Mouse (Mus musculus) CH12.LX (cell line): ENCODE results near the gene Dlx6. TPM values are rescaled to one million over a fixed set of nuclear protein-coding genes. Genes with fewer than 3 reads are reported as not detected.

Experiments used
- DNase-seq: peaks from one replicate; pipeline ENCODE4 v3.0.0-alpha.2; 2013; ENCODE audit errors: extremely low read depth
- H3K27ac ChIP-seq: 2 replicates; pipeline ENCODE4 v1.5.1; 2012; ENCODE audit warnings: low read depth, mild to moderate bottlenecking, control low read depth, moderate library complexity; ENCODE audit not compliant: insufficient read depth
- H3K27me3 ChIP-seq: replicated peaks from 2 replicates; pipeline ENCODE3; 2012; ENCODE audit warnings: inconsistent platforms
- H3K36me3 ChIP-seq, 2 experiments: replicated peaks in 1 of 2; 2 replicates each; pipeline versions ENCODE3 to v1.6.1; 2012; ENCODE audit warnings: inconsistent platforms in 1 of 2, low read length in 1 of 2, mild to moderate bottlenecking in 1 of 2, mixed read lengths in 1 of 2, moderate library complexity in 1 of 2; ENCODE audit not compliant: control insufficient read depth in 1 of 2, insufficient read depth in 1 of 2
- H3K4me1 ChIP-seq, 2 experiments: 2 replicates each; pipeline ENCODE4 v1.6.1; 2012; ENCODE audit warnings: inconsistent platforms in 1 of 2, moderate library complexity in 1 of 2; ENCODE audit not compliant: insufficient read depth in 2 of 2, control insufficient read depth in 1 of 2
- H3K4me2 ChIP-seq: 2 replicates; pipeline ENCODE4 v1.6.1; 2012; ENCODE audit warnings: low read depth, mild to moderate bottlenecking, control low read depth; ENCODE audit not compliant: poor library complexity, insufficient read depth, severe bottlenecking
- H3K4me3 ChIP-seq, 3 experiments: fragments of 150-350 bp in 1 of 3; sonication (generic) in 1 of 3; replicated peaks in 1 of 3; 2 replicates each; pipeline versions ENCODE3 to v1.5.1; 2011 to 2012; ENCODE audit warnings: low read depth in 2 of 3, low read length in 2 of 3, mild to moderate bottlenecking in 2 of 3, moderate library complexity in 2 of 3, control low read depth in 1 of 3, improper control_type of control experiment in 1 of 3, inconsistent platforms in 1 of 3, mixed read lengths in 1 of 3; ENCODE audit not compliant: poor library complexity in 1 of 3
- H3K79me2 ChIP-seq: replicated peaks from 2 replicates; pipeline ENCODE4 v1.6.1; 2012; ENCODE audit warnings: mild to moderate bottlenecking, moderate library complexity; ENCODE audit not compliant: control insufficient read depth, poor library complexity, insufficient read depth, severe bottlenecking; ENCODE audit errors: extremely low read depth
- H3K9ac ChIP-seq: 2 replicates; pipeline ENCODE4 v1.6.1; 2012; ENCODE audit warnings: low read depth, mild to moderate bottlenecking, control low read depth, moderate library complexity; ENCODE audit not compliant: insufficient read depth
- H3K9me3 ChIP-seq: replicated peaks from 2 replicates; pipeline ENCODE3; 2012; ENCODE audit warnings: low read length, inconsistent platforms, mixed read lengths
- CTCF ChIP-seq, 2 experiments: IDR thresholded peaks in 1 of 2; conservative IDR thresholded peaks in 1 of 2; 2 replicates each; pipeline ENCODE4 v1.5.1; 2011 to 2012; ENCODE audit warnings: low read depth in 2 of 2, low read length in 2 of 2, improper control_type of control experiment in 1 of 2, inconsistent platforms in 1 of 2, mild to moderate bottlenecking in 1 of 2, moderate library complexity in 1 of 2
- ELF1 ChIP-seq: IDR thresholded peaks from 2 replicates; pipeline ENCODE4 v1.6.1; 2014; ENCODE audit warnings: low read depth, mild to moderate bottlenecking, inconsistent platforms, low read length, improper control_type of control experiment
- ETS1 ChIP-seq: conservative IDR thresholded peaks from 2 replicates; pipeline ENCODE4 v1.6.1; 2012; ENCODE audit warnings: low read depth, mild to moderate bottlenecking, inconsistent platforms, low read length, improper control_type of control experiment, moderate library complexity
- HCFC1 ChIP-seq: IDR thresholded peaks from 2 replicates; pipeline ENCODE4 v1.6.1; 2012; ENCODE audit warnings: low read depth, mild to moderate bottlenecking, inconsistent platforms, low read length, improper control_type of control experiment
- IRF4 ChIP-seq: IDR thresholded peaks from 2 replicates; pipeline ENCODE4 v1.6.1; 2014; ENCODE audit warnings: low read depth, mild to moderate bottlenecking, inconsistent platforms, low read length, improper control_type of control experiment
- JUND ChIP-seq: conservative IDR thresholded peaks from 2 replicates; pipeline ENCODE4 v1.6.1; 2011; ENCODE audit warnings: low read depth, low read length, improper control_type of control experiment
- KAT2A ChIP-seq: IDR thresholded peaks from 2 replicates; pipeline ENCODE4 v1.6.1; 2012; ENCODE audit warnings: low read length, improper control_type of control experiment, inconsistent platforms; ENCODE audit not compliant: insufficient replicate concordance
- MAFK ChIP-seq: IDR thresholded peaks from 2 replicates; pipeline ENCODE4 v1.6.1; 2011; ENCODE audit warnings: low read length, improper control_type of control experiment; ENCODE audit not compliant: insufficient replicate concordance
- MAX ChIP-seq: IDR thresholded peaks from 2 replicates; pipeline ENCODE4 v1.6.1; 2011; ENCODE audit warnings: low read length, improper control_type of control experiment
- MYC ChIP-seq: IDR thresholded peaks from 2 replicates; pipeline ENCODE4 v1.6.1; 2011; ENCODE audit warnings: low read depth, mild to moderate bottlenecking, improper control_type of control experiment, low read length
- NRF1 ChIP-seq: IDR thresholded peaks from 2 replicates; pipeline ENCODE4 v1.6.1; 2014; ENCODE audit warnings: low read depth, mild to moderate bottlenecking, inconsistent platforms, low read length, improper control_type of control experiment, moderate library complexity
- PAX5 ChIP-seq: IDR thresholded peaks from 2 replicates; pipeline ENCODE4 v1.6.1; 2012; ENCODE audit warnings: low read length, inconsistent platforms, mixed read lengths
- POLR2A ChIP-seq: IDR thresholded peaks from 2 replicates; pipeline ENCODE4 v1.6.1; 2011; ENCODE audit warnings: low read depth, mild to moderate bottlenecking, improper control_type of control experiment, low read length
- SMC3 ChIP-seq: IDR thresholded peaks from 2 replicates; pipeline ENCODE4 v1.6.1; 2011; ENCODE audit warnings: low read depth, low read length, improper control_type of control experiment
- TCF12 ChIP-seq: IDR thresholded peaks from 2 replicates; pipeline ENCODE4 v1.6.1; 2014; ENCODE audit warnings: low read depth, mild to moderate bottlenecking, inconsistent platforms, low read length, improper control_type of control experiment
- UBTF ChIP-seq: IDR thresholded peaks from 2 replicates; pipeline ENCODE4 v1.6.1; 2012; ENCODE audit warnings: low read depth, mild to moderate bottlenecking, inconsistent platforms, low read length, improper control_type of control experiment, moderate library complexity
- USF1 ChIP-seq: IDR thresholded peaks from 2 replicates; pipeline ENCODE4 v1.6.1; 2014; ENCODE audit warnings: low read depth, mild to moderate bottlenecking, inconsistent platforms, low read length, improper control_type of control experiment
- ZKSCAN1 ChIP-seq: IDR thresholded peaks from 2 replicates; pipeline ENCODE4 v1.6.1; 2012; ENCODE audit warnings: low read depth, inconsistent platforms, low read length, improper control_type of control experiment, borderline replicate concordance
- ZNF384 ChIP-seq: IDR thresholded peaks from 2 replicates; pipeline ENCODE4 v1.6.1; 2012; ENCODE audit warnings: low read depth, low read length, improper control_type of control experiment, inconsistent platforms
- dilution Hi-C: fragments of 300-500 bp; cut with MboI; formaldehyde crosslinking; loops from 2 replicates; pipeline ENCODE4 v1.14.3; 2020; ENCODE audit warnings: low sequenced_read_pairs; ENCODE audit not compliant: extremely low pct_unique_long_range_greater_than_20kb, extremely low pct_ligation_motif_present
- in situ Hi-C: fragments of 300-500 bp; cut with MboI; formaldehyde crosslinking; loops from 3 replicates; pipeline ENCODE4 v1.14.3; 2019; ENCODE audit warnings: low sequenced_read_pairs, low pct_ligation_motif_present, low pct_unique_long_range_greater_than_20kb, mixed read lengths
- polyA plus RNA-seq: library from polyadenylated mRNA; unstranded; fragments of >175 nt; gene quantifications from 2 replicates; pipeline ENCODE4 v1.2.1, GENCODE M21; 2012; ENCODE audit warnings: low read depth; ENCODE audit not compliant: insufficient read length
- total RNA-seq, 2 experiments: library from RNA; depleted of rRNA; stranded (reverse); fragments of 300-350 nt in 1 of 2; fragments of >200 nt in 1 of 2; gene quantifications; 2 replicates each; pipeline ENCODE4 v1.2.3; 2012 to 2014

The Dlx6 gene
- total and polyA plus RNA-seq, 3 experiments: not detected

DNA sequence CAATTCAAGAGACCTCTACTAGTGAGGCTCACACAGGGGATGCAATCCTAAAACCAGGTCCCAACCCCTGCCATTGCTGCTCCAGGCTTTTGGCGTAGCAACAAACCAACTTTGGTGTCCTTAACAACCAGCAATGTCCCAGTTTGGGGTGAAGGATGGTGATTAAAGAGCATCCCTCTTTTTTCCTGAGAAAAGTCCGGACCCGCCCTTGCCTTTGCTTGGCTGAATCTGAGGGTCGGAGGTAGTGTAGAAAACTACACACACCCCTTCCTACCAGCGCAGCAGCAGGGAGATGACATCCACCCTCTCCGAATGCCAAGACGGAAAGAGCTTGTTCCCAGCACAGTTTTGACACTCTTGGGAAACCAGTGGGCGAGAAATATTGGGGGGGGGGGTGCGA, 12.5 kb downstream of the Dlx6 start:
- Histone ChIP-seq H3K4me3 (no peak overlapping the region), H3K4me1 (no peaks in the 10 kb centered on the region), H3K9me3 (no peaks in the 10 kb centered on the region), H3K4me2 (no peak overlapping the region), H3K9ac (no peak overlapping the region), H3K79me2 (no peaks in the 10 kb centered on the region), H3K27me3 (no peaks in the 10 kb centered on the region), H3K27ac (no peak overlapping the region), H3K36me3 (no peaks in the 10 kb centered on the region)
- in situ Hi-C loops (loop anchor here (25.0 kb wide), 2 partner anchors 588 to 763 kb away; no protein-coding TSS in a partner anchor), dilution Hi-C loops (no loop called here)
- DNase-seq: no peak
- TF ChIP-seq JUND (no peak), NRF1 (no peak), MAX (no peak), IRF4 (no peak), ZKSCAN1 (no peak), CTCF (conservative IDR thresholded peaks at IDR 0.05 in 1 of 2, IDR thresholded peaks at IDR 0.05 in 1 of 2; ENCODE audit: low read depth in 2 of 2, low read length in 2 of 2) (no peak), SMC3 (no peak), ETS1 (no peak), MAFK (no peak), KAT2A (no peak), POLR2A (no peak), PAX5 (no peak), ELF1 (no peak), ZNF384 (no peak), TCF12 (no peak), MYC (no peak), HCFC1 (no peak), UBTF (no peak)

DNA sequence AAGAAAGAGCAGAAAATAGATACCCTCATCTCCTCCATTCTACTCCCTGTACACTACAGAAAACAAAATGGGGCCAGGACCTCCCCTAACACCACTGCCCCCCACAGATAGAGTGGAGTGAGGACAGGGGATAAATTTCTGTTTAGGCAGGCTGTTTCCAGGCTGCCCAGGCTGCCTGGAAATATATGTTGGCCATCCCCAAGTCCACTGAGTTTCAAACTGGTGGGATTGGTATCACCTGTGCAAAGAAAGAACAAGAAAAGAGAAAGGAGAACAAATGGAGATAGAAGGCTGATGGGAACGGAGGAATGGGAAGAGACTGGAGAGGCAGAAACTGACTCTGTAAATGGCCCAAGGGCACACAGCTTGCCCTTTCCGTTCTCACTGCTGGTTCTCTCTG, 13.1 kb downstream of the Dlx6 start:
- no peak overlapping the region for H3K27ac ChIP-seq
- no peak overlapping the region for H3K4me3 ChIP-seq
- in situ Hi-C loops (loop anchor here (25.0 kb wide), 2 partner anchors 589 to 764 kb away; no protein-coding TSS in a partner anchor), dilution Hi-C loops (no loop called here)
- TF ChIP-seq ZNF384: no peak
- no peak for TF ChIP-seq USF1
- no peak for TF ChIP-seq SMC3
- H3K9ac ChIP-seq: no peak overlapping the region
- DNase-seq: no peak
- no peak overlapping the region for H3K4me2 ChIP-seq
- H3K4me1 ChIP-seq: no peaks in the 10 kb centered on the region
- no peaks in the 10 kb centered on the region for H3K79me2 ChIP-seq
- no peaks in the 10 kb centered on the region for H3K36me3 ChIP-seq
- no peaks in the 10 kb centered on the region for H3K9me3 ChIP-seq
- no peaks in the 10 kb centered on the region for H3K27me3 ChIP-seq
